In genomic region chr3:97519883-97520282, GRCm38 (mm10) we compare ENCODE assay signal across 16 mouse cellular contexts.
"Had no signal": no experiment of that assay in that cellular context is flagged by ENCODE, and none has a peak within 500 bp of the region (broad histone marks: within the 10 kb centered on the region; RNA-seq: fewer than 3 reads in every experiment).

No protein-coding gene starts in this region.

- H3K27ac ChIP-seq: lung, embryonic 15.5 days; macrophage; midbrain, embryonic 13.5 days; midbrain, embryonic 15.5 days; neural tube, embryonic 12.5 days; stomach, embryonic 15.5 days; stomach, postnatal 0 days had no signal

- H3K4me3 ChIP-seq: lung, embryonic 15.5 days; megakaryocyte, embryonic 14.5 days; midbrain, embryonic 13.5 days; midbrain, embryonic 15.5 days; neural tube, embryonic 12.5 days; stomach, embryonic 15.5 days had no signal

- DNase-seq: liver, postnatal 0 days; lung, adult 2 months; lung, postnatal 14 days; lung, postnatal 36 days; right cerebral cortex, postnatal 25 days; thymus, adult 2 months; thymus, postnatal 25 days; thymus, postnatal 4 days had no signal
